Mouse (Mus musculus): ENCODE results near the gene Mrps34. TPM values are rescaled to one million over a fixed set of nuclear protein-coding genes. Genes with fewer than 3 reads are reported as not detected.
A peak's percentile ranks its signal among the peaks of the same experiment; 100 is the strongest.

Gene Mrps34
- polyA plus RNA-seq, 1 experiment from 2014 or later: 86.8 TPM

DNA sequence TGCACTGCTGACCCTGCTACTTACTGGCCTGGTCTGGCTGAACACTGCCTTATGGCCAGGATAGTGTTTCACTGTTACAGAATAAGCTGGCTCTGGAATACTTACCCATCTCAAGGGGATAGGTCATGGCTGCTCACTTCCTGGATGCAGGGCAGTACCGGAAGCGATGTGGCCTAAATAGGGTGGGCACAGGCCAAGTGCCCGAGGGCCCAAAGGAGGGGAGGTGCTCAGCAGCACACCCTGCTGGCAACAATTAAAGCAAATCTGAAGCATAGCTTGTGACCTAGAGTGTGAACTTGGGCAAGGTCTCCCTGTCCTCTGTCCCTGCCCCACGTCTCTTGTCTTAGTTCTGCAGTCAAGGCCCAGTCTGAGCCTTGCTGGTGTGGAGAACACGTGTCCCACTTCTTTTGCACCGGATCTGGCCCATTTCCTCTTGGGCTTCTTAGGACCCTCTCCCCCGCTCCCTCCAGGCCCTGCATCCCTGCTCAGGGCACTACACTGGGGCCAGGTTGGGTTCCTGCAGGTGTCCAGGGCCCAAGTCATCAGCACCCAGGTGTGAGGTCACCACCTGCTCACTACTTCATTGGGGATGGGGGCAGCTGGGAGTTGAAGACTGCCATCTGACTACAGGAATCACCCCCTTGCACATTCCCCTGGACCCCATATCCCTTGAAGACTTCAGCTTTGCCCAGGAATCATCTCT lies 13.0 kb upstream of the Mrps34 start:
- H3K4me2 ChIP-seq (replicated peaks): no peak overlapping the region
- H3K9me3 ChIP-seq (replicated peaks): no peaks in the 10 kb centered on the region
- no peaks in the 10 kb centered on the region for H3K27me3 ChIP-seq
- no peak overlapping the region for H3K4me3 ChIP-seq (replicated peaks)
- 36% methylated on average over 7 of the region's 7 CpGs for WGBS
- H3K9ac ChIP-seq: no peak overlapping the region
- H3K36me3 ChIP-seq: peaks cover 26% of the 10 kb centered on the region
- ATAC-seq (ENCODE audit: insufficient number of reproducible peaks, low FRiP score, low TSS enrichment, low read depth): no peak
- H3K27ac ChIP-seq (replicated peaks): no peak overlapping the region
- H3K4me1 ChIP-seq: peaks cover 20% of the 10 kb centered on the region

DNA sequence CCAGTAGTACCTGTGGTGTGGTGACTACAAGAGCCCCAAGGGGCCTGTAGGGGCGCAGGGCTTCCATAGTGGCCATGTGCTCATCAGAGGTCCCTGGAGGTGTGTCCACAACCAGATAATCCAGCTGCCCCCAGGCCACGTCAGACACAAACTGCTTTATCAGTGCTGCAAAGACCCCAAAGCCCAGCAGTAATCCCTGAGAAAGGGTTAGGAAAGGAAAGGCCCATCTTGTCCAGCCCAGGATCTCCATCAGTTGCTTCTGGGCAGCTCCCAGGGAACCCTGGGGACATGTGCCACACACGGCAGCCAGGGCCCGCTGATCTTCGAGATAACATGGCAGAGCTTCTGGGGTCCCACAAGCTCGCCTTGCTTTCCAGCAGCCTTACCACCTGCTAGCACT lies 10.5 kb upstream of the Mrps34 start:
- Histone ChIP-seq H3K4me3 (replicated peaks) (no peak overlapping the region), H3K9ac (no peak overlapping the region), H3K9me3 (replicated peaks) (no peaks in the 10 kb centered on the region), H3K4me1 (peaks cover 32% of the 10 kb centered on the region), H3K4me2 (replicated peaks) (no peak overlapping the region), H3K27ac (replicated peaks) (no peak overlapping the region), H3K27me3 (no peaks in the 10 kb centered on the region), H3K36me3 (peaks cover 37% of the 10 kb centered on the region)
- ATAC-seq (ENCODE audit: insufficient number of reproducible peaks, low FRiP score, low TSS enrichment, low read depth): no peak
- 83% methylated on average over 6 of the region's 6 CpGs for WGBS

DNA sequence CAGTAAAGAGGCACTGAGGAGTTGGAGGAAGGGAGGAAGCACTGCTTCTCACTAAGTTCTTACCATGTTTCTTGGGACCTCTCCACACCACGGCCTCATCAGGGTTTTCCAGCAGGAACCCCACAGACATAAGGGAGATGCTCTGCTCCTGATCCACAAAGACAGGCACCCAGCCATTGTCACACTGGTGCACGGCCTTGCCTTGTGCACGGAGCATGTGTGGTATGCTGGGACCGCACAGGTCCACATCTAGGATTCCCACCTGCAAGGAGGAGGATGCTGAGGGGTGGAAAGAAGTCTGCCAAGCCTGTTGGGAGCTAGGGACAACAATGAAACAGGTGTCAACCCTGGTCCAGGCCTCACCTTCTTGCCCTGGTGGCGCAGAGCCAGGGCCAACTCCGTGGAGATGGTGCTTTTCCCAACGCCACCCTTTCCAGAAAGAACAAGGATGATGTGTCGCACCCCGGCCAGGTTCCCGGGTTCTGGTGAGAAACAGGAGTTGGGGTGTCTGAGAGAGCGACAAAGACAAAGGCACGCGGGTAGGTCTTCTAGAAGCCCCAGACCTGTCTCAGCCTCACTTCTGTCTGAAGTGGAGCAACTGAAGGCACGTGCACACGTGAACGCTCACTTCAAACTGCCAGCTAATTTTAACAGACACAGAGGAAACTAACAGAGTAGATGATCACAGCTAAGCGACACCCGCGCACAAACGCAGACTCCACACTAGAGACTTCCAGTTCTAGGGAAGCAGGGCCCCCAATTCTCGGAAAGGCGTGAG lies 9.4 kb upstream of the Mrps34 start:
- Histone ChIP-seq H3K27me3 (no peaks in the 10 kb centered on the region), H3K27ac (replicated peaks) (no peak overlapping the region), H3K9ac (peak overlapping the region; percentile 59), H3K4me2 (replicated peaks) (peak overlapping the region; percentile 94), H3K4me3 (replicated peaks) (peak overlapping the region; percentile 97), H3K36me3 (peaks cover 46% of the 10 kb centered on the region), H3K4me1 (peaks cover 32% of the 10 kb centered on the region), H3K9me3 (replicated peaks) (no peaks in the 10 kb centered on the region)
- WGBS: 26% methylated on average over 22 of the region's 22 CpGs
- no peak for ATAC-seq (ENCODE audit: insufficient number of reproducible peaks, low FRiP score, low TSS enrichment, low read depth)

DNA sequence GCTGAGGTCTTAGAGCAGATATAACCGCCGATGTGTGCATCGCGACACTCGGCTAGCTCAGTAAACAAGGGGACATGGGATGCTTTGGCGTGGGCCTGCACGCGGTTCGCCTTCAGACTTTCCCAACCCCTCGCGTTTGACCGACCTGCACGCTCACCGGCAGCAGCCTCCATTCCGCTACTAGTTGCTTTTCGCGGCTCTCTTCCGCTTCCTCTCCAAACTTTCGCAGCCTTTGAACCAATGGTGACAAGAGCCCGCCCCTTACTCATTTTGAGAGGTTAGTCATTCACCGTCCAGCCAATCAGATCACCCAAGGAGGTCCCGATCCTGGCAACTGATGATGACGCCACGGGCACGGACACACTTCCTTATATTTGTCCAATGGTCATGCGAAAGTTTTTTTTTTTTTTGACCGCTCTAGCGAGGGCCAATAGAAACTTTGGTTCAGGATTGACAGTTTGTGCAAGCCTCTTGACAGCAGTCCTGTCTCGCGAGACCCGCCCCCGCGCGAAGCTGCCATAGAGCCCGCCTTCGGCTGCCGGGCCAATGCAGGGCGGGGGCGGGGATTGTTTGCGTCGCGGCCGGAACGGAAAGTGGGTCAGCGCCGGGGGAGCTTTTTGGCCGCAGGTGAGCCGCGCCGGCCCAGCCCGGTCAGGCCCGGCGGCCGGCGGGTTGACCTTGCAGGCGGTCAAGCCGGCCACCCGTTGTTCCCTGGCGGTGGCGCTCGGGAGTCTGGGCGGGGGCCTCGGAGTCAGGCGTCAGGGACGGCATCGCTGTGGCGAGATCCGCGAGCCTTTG lies 8.6 kb upstream of the Mrps34 start, which contains the start of the genes Nubp2 and Spsb3:
TSS of gene Nubp2 (minus strand) at position 216 of the 798 bp plus-strand sequence.
TSS of gene Spsb3 (plus strand) at position 510 of the 798 bp plus-strand sequence.
- Histone ChIP-seq H3K27ac (replicated peaks) (peak within 1 kb of the TSS; percentile 82), H3K9me3 (replicated peaks) (no peaks in the 10 kb centered on the region), H3K9ac (peak within 1 kb of the TSS; percentile 85), H3K27me3 (no peaks in the 10 kb centered on the region), H3K4me3 (replicated peaks) (peak within 1 kb of the TSS; percentile 97), H3K4me1 (peaks cover 32% of the 10 kb centered on the region), H3K36me3 (peaks cover 54% of the 10 kb centered on the region), H3K4me2 (replicated peaks) (peak within 1 kb of the TSS; percentile 94)
- peak; percentile 94 for ATAC-seq (ENCODE audit: insufficient number of reproducible peaks, low FRiP score, low TSS enrichment, low read depth)
- whole genome bisulfite sequencing: under 1% methylated on average over 69 of the region's 69 CpGs

DNA sequence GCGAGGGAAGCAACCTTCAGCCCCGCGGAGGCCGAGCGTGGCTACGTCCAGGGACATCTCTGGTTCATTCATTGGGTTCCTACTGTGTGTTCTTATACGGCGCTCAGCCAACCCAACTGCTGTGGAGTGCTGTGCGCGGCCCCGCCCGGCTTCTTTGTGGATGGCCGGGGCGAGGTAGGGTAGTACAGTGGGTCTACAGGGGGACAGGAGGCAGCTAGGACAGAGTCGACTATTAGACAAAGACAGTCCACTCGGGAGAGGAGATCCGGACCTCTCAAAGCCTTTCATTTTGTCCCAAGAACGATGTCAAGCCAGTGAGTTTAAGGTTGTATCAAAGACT lies 8.0 kb upstream of the Mrps34 start:
- peak overlapping the region; percentile 82 for H3K27ac ChIP-seq (replicated peaks)
- H3K27me3 ChIP-seq: no peaks in the 10 kb centered on the region
- H3K36me3 ChIP-seq: peaks cover 58% of the 10 kb centered on the region
- WGBS: 1% methylated on average over 18 of the region's 18 CpGs
- peak; percentile 12; the same call in 1 of the 2 replicates for ATAC-seq (ENCODE audit: insufficient number of reproducible peaks, low FRiP score, low TSS enrichment, low read depth)
- peaks cover 32% of the 10 kb centered on the region for H3K4me1 ChIP-seq
- peak overlapping the region; percentile 97 for H3K4me3 ChIP-seq (replicated peaks)
- H3K9me3 ChIP-seq (replicated peaks): no peaks in the 10 kb centered on the region
- peak overlapping the region; percentile 85 for H3K9ac ChIP-seq
- H3K4me2 ChIP-seq (replicated peaks): peak overlapping the region; percentile 84

DNA sequence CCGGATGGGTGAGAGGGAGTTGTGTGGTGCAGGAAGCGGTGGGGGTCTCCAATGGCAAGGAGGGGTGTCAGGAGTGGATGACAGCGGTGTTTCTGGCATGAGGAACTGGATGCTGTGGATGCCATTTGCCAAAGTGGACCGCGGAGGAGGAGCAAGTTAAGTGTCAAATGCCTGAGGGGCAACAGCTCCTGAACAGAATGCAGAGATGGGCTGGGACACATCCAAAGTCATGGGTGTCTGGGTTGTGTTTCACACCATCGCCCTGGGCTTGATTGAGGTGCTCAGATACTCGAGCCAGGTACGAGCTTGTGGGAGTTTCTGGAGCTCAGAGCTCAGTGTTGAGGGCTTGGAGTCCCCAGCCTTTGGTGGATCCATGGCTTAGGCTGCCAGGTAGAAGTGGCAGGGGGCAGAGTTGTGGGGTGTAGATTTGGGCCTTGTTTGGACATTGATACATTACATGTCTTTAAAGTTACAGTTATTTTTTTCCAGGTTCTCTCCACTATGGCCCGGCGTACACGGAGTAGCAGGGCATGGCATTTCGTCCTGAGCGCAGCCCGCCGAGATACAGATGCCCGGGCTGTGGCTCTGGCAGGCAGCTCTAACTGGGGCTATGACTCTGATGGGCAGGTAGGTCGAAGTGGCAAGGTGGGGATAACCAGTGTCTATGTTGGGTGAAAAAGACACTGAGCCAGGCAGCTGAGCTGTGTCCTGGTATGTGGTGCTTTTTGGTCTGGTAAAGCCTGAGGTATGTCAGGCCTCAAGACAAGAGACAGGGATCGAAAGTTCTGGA lies 7.4 kb upstream of the Mrps34 start:
- peaks cover 61% of the 10 kb centered on the region for H3K36me3 ChIP-seq
- no peaks in the 10 kb centered on the region for H3K9me3 ChIP-seq (replicated peaks)
- WGBS: 57% methylated on average over 18 of the region's 18 CpGs
- peak overlapping the region; percentile 97 for H3K4me3 ChIP-seq (replicated peaks)
- H3K9ac ChIP-seq: peak overlapping the region; percentile 85
- no peak for ATAC-seq (ENCODE audit: insufficient number of reproducible peaks, low FRiP score, low TSS enrichment, low read depth)
- H3K27ac ChIP-seq (replicated peaks): no peak overlapping the region
- H3K4me2 ChIP-seq (replicated peaks): peak overlapping the region; percentile 84
- H3K4me1 ChIP-seq: peaks cover 32% of the 10 kb centered on the region
- no peaks in the 10 kb centered on the region for H3K27me3 ChIP-seq

DNA sequence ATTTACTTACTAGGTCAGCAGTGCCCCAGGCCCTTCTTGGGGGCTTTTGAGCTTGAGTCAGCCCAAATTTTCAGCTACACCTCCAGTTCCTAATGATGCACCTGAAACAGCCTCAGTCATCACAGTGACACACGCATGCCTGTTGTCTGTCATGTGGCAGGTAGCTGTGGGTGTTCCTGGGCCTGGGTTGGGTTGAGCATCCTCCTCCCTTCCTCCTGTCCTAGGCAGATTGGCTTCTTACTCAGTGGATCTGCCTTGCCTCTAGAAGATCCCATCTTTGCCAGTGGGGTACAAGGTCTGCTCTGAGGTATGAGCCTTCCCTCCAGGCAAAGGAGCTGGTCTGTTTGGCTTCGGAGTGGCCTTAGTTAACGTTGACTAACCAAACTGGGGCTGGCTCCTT lies 6.1 kb upstream of the Mrps34 start:
- no peaks in the 10 kb centered on the region for H3K27me3 ChIP-seq
- peaks cover 61% of the 10 kb centered on the region for H3K36me3 ChIP-seq
- no peak overlapping the region for H3K4me2 ChIP-seq (replicated peaks)
- H3K9ac ChIP-seq: no peak overlapping the region
- H3K27ac ChIP-seq (replicated peaks): no peak overlapping the region
- H3K4me3 ChIP-seq (replicated peaks): 0 out of 2 replicates have a peak overlapping the region, but pooled peaks have one; percentile 2
- 81% methylated on average over 3 of the region's 3 CpGs for WGBS
- H3K9me3 ChIP-seq (replicated peaks): no peaks in the 10 kb centered on the region
- no peak for ATAC-seq (ENCODE audit: insufficient number of reproducible peaks, low FRiP score, low TSS enrichment, low read depth)
- H3K4me1 ChIP-seq: peaks cover 39% of the 10 kb centered on the region

DNA sequence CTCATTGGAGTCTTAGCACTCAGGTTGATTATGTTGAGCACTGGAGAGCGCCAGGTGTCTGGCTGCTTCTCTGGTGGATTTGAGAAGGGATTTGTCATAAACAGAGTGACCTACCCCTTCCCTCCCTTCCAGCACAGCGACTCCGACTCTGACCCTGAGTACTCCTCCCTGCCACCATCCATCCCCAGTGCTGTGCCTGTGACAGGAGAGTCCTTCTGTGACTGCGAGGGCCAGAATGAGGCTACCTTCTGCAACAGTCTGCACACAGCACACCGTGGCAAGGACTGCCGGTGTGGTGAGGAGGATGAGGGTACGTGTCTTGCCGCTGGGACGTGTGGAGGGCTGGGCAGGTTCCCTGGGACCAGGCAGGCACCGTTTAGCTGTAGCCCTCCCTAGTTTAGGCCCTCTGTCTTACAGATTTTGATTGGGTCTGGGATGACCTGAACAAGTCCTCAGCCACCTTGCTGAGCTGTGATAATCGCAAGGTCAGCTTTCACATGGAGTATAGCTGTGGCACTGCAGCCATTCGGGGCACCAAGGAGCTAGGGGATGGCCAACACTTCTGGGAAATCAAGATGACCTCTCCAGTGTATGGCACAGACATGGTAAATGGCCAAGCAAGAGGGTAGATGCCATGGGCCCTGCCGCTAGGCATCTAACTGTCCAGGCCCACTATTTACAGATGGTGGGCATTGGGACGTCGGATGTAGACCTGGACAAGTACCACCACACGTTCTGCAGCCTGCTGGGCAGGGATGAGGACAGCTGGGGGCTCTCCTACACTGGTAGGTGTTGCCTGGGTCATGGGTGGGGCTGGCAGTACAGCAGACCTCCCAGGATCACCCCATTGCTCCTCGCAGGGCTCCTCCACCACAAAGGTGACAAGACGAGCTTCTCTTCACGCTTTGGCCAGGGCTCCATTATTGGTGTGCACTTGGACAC lies 4.5 kb upstream of the Mrps34 start:
- no peak for ATAC-seq (ENCODE audit: insufficient number of reproducible peaks, low FRiP score, low TSS enrichment, low read depth)
- H3K4me3 ChIP-seq (replicated peaks): no peak overlapping the region
- H3K36me3 ChIP-seq: peaks cover 52% of the 10 kb centered on the region
- no peaks in the 10 kb centered on the region for H3K9me3 ChIP-seq (replicated peaks)
- no peak overlapping the region for H3K27ac ChIP-seq (replicated peaks)
- no peak overlapping the region for H3K4me2 ChIP-seq (replicated peaks)
- H3K9ac ChIP-seq: no peak overlapping the region
- 86% methylated on average over 19 of the region's 19 CpGs for WGBS
- peaks cover 39% of the 10 kb centered on the region for H3K4me1 ChIP-seq
- H3K27me3 ChIP-seq: no peaks in the 10 kb centered on the region

DNA sequence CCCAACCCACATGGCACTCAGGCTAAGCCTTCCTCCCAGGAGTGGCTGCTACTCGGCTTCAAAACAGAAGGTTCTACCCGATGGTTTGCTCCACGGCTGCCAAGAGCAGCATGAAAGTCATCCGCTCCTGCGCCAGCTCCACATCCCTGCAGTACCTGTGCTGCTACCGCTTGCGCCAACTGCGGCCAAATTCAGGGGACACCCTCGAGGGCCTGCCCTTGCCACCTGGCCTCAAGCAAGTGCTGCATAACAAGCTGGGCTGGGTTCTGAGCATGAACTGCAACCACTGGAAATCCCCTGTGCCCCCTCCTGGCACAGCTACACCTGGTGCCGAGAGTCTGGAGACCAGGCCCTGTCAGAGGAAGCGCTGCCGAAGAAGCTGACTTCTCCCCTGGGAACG lies 3.6 kb upstream of the Mrps34 start:
- H3K36me3 ChIP-seq: peaks cover 52% of the 10 kb centered on the region

DNA sequence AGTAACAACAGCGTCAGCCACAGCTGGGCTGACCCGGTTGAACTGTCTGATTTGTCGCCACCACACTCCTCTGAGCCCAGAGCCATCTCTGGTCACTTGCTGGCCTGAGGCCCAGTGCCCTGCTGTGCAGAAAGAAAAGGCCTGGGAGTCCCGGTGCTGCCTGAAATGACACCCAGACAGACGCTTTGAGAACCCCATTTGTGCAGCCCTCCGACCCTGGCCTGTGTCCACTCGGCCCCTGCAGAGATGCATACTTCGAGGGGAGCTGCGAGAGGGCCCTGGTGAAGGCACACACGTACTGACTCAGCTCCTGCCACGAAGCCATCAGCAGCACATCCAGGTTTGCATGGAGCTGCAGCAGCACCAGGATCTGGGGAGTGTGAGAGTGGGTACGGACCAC lies 2.1 kb upstream of the Mrps34 start:
- Histone ChIP-seq H3K27me3 (no peaks in the 10 kb centered on the region), H3K4me3 (replicated peaks) (no peak overlapping the region), H3K36me3 (peaks cover 57% of the 10 kb centered on the region), H3K4me2 (replicated peaks) (no peak overlapping the region), H3K9ac (no peak overlapping the region), H3K4me1 (peaks cover 49% of the 10 kb centered on the region), H3K9me3 (replicated peaks) (no peaks in the 10 kb centered on the region), H3K27ac (replicated peaks) (no peak overlapping the region)
- no peak for ATAC-seq (ENCODE audit: insufficient number of reproducible peaks, low FRiP score, low TSS enrichment, low read depth)
- WGBS: 92% methylated on average over 12 of the region's 12 CpGs

More for the DNA sequence above, 3.6 kb upstream of the Mrps34 start:
- no peak overlapping the region for H3K4me2 ChIP-seq (replicated peaks)
- no peak overlapping the region for H3K27ac ChIP-seq (replicated peaks)
- no peaks in the 10 kb centered on the region for H3K27me3 ChIP-seq
- no peak overlapping the region for H3K4me3 ChIP-seq (replicated peaks)
- H3K4me1 ChIP-seq: peaks cover 41% of the 10 kb centered on the region
- 81% methylated on average over 13 of the region's 13 CpGs for WGBS
- no peak overlapping the region for H3K9ac ChIP-seq
- H3K9me3 ChIP-seq (replicated peaks): no peaks in the 10 kb centered on the region
- ATAC-seq (ENCODE audit: insufficient number of reproducible peaks, low FRiP score, low TSS enrichment, low read depth): no peak

All from embryonic facial prominence, embryonic 15.5 days (tissue).